Mouse (Mus musculus): ENCODE results near the gene Bbs9.
A peak's percentile ranks its signal among the peaks of the same experiment; 100 is the strongest.
"Not testable (repeated sequence)": the region's sequence is repeated elsewhere in the genome, so short reads cannot be mapped to it uniquely, and the experiment has no call there.

Bbs9 gene

GRCm38 (mm10) chr9:22849212-22849611 lies 373.7 kb downstream of the Bbs9 start:
- DNase-seq (ENCODE audit: low read depth): no peak

GRCm38 (mm10) chr9:22869147-22869546 lies 393.6 kb downstream of the Bbs9 start:
- DNase-seq (ENCODE audit: low read depth): not testable (repeated sequence)

- no peak for DNase-seq (ENCODE audit: low read depth)
Observed at GRCm38 (mm10) chr9:22870661-22871060, 395.1 kb downstream of the Bbs9 start.

- DNase-seq (ENCODE audit: low read depth): no peak
Observed at GRCm38 (mm10) chr9:22875231-22875630, 399.7 kb downstream of the Bbs9 start.

GRCm38 (mm10) chr9:22879266-22879665 lies 403.8 kb downstream of the Bbs9 start:
- no peak for DNase-seq (ENCODE audit: low read depth)

GRCm38 (mm10) chr9:22886351-22886750 lies 410.8 kb downstream of the Bbs9 start:
- no peak for DNase-seq (ENCODE audit: low read depth)

- DNase-seq (ENCODE audit: low read depth): no peak
Observed at GRCm38 (mm10) chr9:22905434-22905833, 429.9 kb downstream of the Bbs9 start.

- DNase-seq (ENCODE audit: low read depth): peak; percentile 40
Observed at GRCm38 (mm10) chr9:22916808-22917207, 441.3 kb downstream of the Bbs9 start.

GRCm38 (mm10) chr9:22935645-22936044 lies 460.1 kb downstream of the Bbs9 start:
- DNase-seq (ENCODE audit: low read depth): no peak

Data from 416B (cell line).